Mouse (Mus musculus) midbrain, postnatal 0 days (tissue): Measurements from ENCODE around the gene Sorl1. TPM values are rescaled to one million over a fixed set of nuclear protein-coding genes. Genes with fewer than 3 reads are reported as not detected.

Experiments
- ATAC-seq: fragments of 200-750 bp; cut with Nextera tagmentation; 2 replicates; pipeline ENCODE4 v1.8.0; 2017; ENCODE audit warnings: moderate number of reproducible peaks, mild to moderate bottlenecking, moderate TSS enrichment, moderate library complexity; ENCODE audit not compliant: low FRiP score
- DNase-seq: peaks from one replicate; pipeline ENCODE4 v3.0.0-alpha.2; 2015; ENCODE audit warnings: low spot score
- H3K27ac ChIP-seq: fragments of 300-500 bp; sonication (generic); 2 replicates; pipeline ENCODE4 v1.5.1; 2014; ENCODE audit warnings: low read depth, mild to moderate bottlenecking, low read length, mixed read lengths
- H3K27me3 ChIP-seq: fragments of 300-500 bp; sonication (generic); 2 replicates; pipeline ENCODE4 v1.6.1; 2014; ENCODE audit warnings: low read length, control low read depth, mixed read lengths; ENCODE audit not compliant: insufficient read depth
- H3K36me3 ChIP-seq: fragments of 300-500 bp; sonication (generic); 2 replicates; pipeline ENCODE4 v1.6.1; 2014; ENCODE audit warnings: low read length, control low read depth, mixed read lengths; ENCODE audit not compliant: insufficient read depth
- H3K4me1 ChIP-seq: fragments of 300-500 bp; sonication (generic); 2 replicates; pipeline ENCODE4 v1.6.1; 2014; ENCODE audit warnings: mild to moderate bottlenecking, control low read depth, antibody characterized with exemption, low read length, mixed read lengths; ENCODE audit not compliant: insufficient read depth
- H3K4me2 ChIP-seq: fragments of 300-500 bp; sonication (generic); 2 replicates; pipeline ENCODE4 v1.6.1; 2014; ENCODE audit warnings: low read depth, mild to moderate bottlenecking, low read length, mixed read lengths; ENCODE audit not compliant: poor library complexity, severe bottlenecking
- H3K4me3 ChIP-seq: fragments of 300-500 bp; sonication (generic); 2 replicates; pipeline ENCODE4 v1.5.1; 2014; ENCODE audit warnings: low read depth, mild to moderate bottlenecking, low read length, moderate library complexity
- H3K9ac ChIP-seq: fragments of 300-500 bp; sonication (generic); replicated peaks from 2 replicates; pipeline ENCODE4 v1.6.1; 2014; ENCODE audit warnings: mild to moderate bottlenecking, low read length, moderate library complexity, mixed read lengths; ENCODE audit not compliant: poor library complexity, severe bottlenecking
- H3K9me3 ChIP-seq: fragments of 300-500 bp; sonication (generic); 2 replicates; pipeline ENCODE4 v1.6.1; 2016; ENCODE audit warnings: low read length, control low read depth
- CTCF ChIP-seq: IDR thresholded peaks from 2 replicates; pipeline ENCODE4 v1.5.1; 2016; ENCODE audit warnings: antibody characterized with exemption, mild to moderate bottlenecking
- WGBS: fragments of 180-500 bp; shearing (Covaris S2); extraction: QIAGEN DNeasy Blood & Tissue Kit; methylation state at CpG from one replicate; pipeline ENCODE4 v1.1.7; 2014; 5-methylcytosine and 5-hydroxymethylcytosine counted together
- polyA plus RNA-seq: library from polyadenylated mRNA; unstranded; fragments of >200 nt; fragmentation: Nextera tagmentation; extraction: Ambion mirVana; gene quantifications from 2 replicates; pipeline ENCODE4 v1.2.1, GENCODE M21; 2015
- total RNA-seq: library from RNA; depleted of rRNA; stranded (reverse); fragments of >200 nt; gene quantifications from 2 replicates; pipeline ENCODE4 v1.2.3, GENCODE M21; 2014

Sorl1 gene
- total and polyA plus RNA-seq, 2 experiments from 2014 or later: 7.1 to 24.8 TPM

DNA sequence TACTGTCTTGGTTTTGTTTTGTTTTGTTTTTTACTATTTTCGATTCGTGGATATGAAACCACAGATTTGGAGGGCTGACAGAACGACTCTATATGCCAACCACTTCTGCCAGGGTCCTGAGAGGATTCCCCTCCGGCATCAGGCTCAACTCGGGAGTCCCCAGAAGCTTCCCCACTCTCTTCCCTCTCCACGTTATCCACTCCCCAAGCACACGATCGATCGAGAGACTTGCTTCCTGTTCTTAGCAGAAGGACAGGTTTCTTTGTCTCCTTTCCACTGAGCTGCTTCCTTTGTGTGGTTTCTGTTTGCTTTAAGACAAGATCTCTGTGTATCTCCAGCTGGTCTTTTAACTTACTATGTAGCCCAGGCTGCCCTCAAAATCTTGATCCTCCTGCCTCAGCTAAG, 90.0 kb downstream of the Sorl1 start:
- WGBS: 55% methylated on average over 9 of the region's 9 CpGs
- ATAC-seq (no peak), DNase-seq (no peak)
- H3K9me3 ChIP-seq: no peaks in the 10 kb centered on the region
- no peak overlapping the region for H3K27ac ChIP-seq
- peaks cover 4% of the 10 kb centered on the region; the same call in 1 of the 2 replicates for H3K4me1 ChIP-seq
- no peak overlapping the region for H3K4me2 ChIP-seq
- TF ChIP-seq CTCF: no peak
- peaks cover 12% of the 10 kb centered on the region; the same call in 1 of the 2 replicates for H3K36me3 ChIP-seq
- H3K9ac ChIP-seq: no peak overlapping the region
- H3K4me3 ChIP-seq: no peak overlapping the region
- no peaks in the 10 kb centered on the region for H3K27me3 ChIP-seq

DNA sequence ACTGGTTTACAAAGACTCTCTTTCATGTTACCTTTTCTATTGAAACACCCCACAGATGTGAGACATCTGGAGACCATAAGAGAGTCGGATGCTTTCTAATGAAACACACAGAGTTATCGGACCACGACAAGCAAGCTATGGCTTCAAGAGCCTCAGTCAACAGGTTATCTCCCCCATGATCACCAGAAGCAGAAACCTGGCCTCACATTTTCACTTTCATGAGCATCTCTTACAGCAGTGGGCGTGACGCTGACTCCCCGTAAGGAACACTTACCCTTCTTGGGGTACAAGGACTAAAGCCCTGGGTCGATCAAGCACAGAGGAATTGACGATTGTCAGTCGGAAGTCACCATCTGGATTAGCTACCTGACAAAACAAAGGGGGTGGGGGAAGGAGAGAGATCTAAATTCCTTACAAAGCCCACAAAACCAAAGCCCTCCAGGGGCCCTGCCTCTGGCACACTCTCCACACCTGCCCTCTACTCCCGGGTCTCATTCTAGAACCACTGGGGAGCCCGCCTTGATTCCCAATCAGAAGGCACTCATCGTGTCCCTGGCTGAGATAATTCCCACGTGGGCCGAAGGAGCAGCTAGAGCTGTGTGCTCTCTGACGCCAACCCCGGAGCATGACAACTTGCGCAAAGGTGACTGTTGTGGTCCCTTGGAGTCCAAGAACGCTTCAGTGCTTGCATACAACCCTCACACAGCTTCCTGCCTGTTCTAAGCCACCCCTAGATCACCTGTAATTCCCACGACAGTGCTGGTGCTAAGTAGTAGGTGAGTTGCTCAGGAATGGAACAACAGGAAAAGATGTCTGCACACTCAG, 90.6 kb downstream of the Sorl1 start:
- H3K4me2 ChIP-seq: no peak overlapping the region
- no peak overlapping the region for H3K4me3 ChIP-seq
- H3K9ac ChIP-seq: no peak overlapping the region
- H3K36me3 ChIP-seq: peaks cover 12% of the 10 kb centered on the region; the same call in 1 of the 2 replicates
- no peak for DNase-seq
- H3K9me3 ChIP-seq: no peaks in the 10 kb centered on the region
- no peak for TF ChIP-seq CTCF
- H3K27ac ChIP-seq: no peak overlapping the region
- no peaks in the 10 kb centered on the region for H3K4me1 ChIP-seq
- WGBS: 57% methylated on average over 19 of the region's 19 CpGs
- H3K27me3 ChIP-seq: no peaks in the 10 kb centered on the region
- ATAC-seq: no peak

DNA sequence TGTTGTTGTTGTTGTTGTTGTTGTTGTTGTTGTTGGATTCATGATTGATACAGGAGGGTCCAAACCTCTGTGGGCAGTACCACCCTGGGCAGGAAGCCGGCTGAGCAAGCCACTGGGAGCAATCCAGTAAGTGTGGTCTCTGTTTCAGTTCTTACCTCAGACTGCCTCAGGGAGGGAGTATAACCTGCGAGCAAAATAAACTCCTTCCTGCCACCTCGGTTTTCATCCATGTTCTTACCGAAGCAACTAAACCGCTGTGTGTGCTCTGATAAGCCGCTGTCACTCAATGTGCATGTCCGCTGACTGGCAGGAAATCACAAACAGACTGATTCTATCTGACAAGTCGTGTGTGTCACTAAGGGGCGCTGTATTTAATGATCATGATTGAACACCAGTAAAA, 91.7 kb downstream of the Sorl1 start:
- Histone ChIP-seq H3K4me1 (no peaks in the 10 kb centered on the region), H3K36me3 (peaks cover 12% of the 10 kb centered on the region; the same call in 1 of the 2 replicates), H3K4me2 (no peak overlapping the region), H3K27me3 (no peaks in the 10 kb centered on the region), H3K9me3 (no peaks in the 10 kb centered on the region), H3K9ac (no peak overlapping the region), H3K4me3 (no peak overlapping the region), H3K27ac (no peak overlapping the region)
- WGBS: 55% methylated on average over 9 of the region's 9 CpGs
- ATAC-seq (0 out of 2 replicates have a peak, but pooled peaks have one; percentile 20), DNase-seq (no peak)
- peak; percentile 28; the same call in 1 of the 2 replicates for TF ChIP-seq CTCF

DNA sequence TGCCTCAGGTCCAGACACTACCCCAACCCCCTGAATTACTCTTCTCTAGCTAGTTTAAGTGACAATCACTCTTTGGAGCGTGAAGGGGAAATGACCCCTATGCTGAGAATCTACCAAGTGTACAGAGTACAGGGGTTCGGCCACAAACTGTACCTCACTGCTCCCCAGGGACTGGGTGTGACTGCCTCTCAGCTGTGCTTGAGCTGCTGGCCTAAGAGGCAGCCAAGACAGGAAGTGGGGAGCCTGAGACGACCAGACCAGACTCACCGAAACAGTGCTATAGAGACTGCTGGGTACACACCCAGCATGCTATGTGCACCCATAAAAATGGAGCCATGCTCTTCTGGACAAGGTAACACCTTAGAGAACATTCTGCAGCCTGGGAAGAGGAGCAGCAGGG, 95.3 kb downstream of the Sorl1 start:
- no peak overlapping the region for H3K4me3 ChIP-seq
- H3K27me3 ChIP-seq: no peaks in the 10 kb centered on the region
- no peaks in the 10 kb centered on the region for H3K9me3 ChIP-seq
- no peak overlapping the region for H3K27ac ChIP-seq
- peaks cover 16% of the 10 kb centered on the region for H3K36me3 ChIP-seq
- no peak overlapping the region for H3K9ac ChIP-seq
- DNase-seq (no peak), ATAC-seq (no peak)
- H3K4me2 ChIP-seq: no peak overlapping the region
- H3K4me1 ChIP-seq: no peaks in the 10 kb centered on the region
- no peak for TF ChIP-seq CTCF
- 84% methylated on average over 4 of the region's 4 CpGs for WGBS

DNA sequence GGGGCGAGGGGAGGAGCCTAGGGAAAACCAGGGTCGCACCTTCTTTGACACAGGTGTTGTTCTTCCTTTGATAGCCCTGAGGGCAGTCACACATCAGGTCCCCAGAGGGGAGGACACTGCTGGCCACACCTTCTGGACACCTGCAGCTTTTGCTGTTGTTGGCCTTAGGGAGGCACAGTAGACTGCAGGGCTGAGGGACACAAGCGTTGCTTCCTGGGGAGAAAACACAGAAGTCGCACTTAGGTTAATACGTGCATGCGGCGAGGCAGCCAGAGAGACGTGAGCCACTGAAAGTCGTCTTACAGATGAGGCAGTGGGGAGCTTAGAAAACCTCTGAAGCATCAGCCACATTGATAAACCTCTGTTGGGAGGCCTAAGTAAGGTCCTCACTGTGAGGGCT, 99.8 kb downstream of the Sorl1 start:
- no peak for ATAC-seq
- Histone ChIP-seq H3K9ac (no peak overlapping the region), H3K9me3 (no peaks in the 10 kb centered on the region), H3K27me3 (no peaks in the 10 kb centered on the region), H3K36me3 (peaks cover 8% of the 10 kb centered on the region), H3K27ac (no peak overlapping the region), H3K4me1 (no peaks in the 10 kb centered on the region), H3K4me3 (no peak overlapping the region), H3K4me2 (no peak overlapping the region)
- TF ChIP-seq CTCF: no peak
- no peak for DNase-seq
- 76% methylated on average over 9 of the region's 9 CpGs for WGBS

DNA sequence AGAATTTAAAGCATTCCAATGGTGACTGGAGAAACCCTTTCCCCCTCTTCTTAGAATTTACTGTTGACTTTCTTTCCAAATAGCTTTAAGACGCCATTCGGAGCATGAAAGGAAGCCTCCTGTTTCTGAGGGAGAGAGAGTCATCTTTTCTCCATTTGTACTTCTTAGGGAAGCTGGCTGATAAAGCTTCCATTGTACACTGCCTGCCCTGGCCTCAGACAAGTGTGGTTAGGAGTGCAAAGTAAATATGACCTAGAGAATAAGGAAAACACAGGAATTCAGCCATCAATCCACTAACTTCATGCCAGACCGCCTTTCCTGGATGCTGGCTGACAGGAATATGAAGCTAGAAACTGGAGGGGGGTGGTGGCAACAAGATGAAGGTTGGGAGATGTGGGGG, 100.7 kb downstream of the Sorl1 start:
- H3K4me3 ChIP-seq: no peak overlapping the region
- H3K4me2 ChIP-seq: no peak overlapping the region
- ATAC-seq: no peak
- WGBS: 67% methylated on average over 3 of the region's 3 CpGs
- no peaks in the 10 kb centered on the region for H3K27me3 ChIP-seq
- H3K27ac ChIP-seq: no peak overlapping the region
- H3K4me1 ChIP-seq: no peaks in the 10 kb centered on the region
- no peak for DNase-seq
- H3K9me3 ChIP-seq: no peaks in the 10 kb centered on the region
- H3K9ac ChIP-seq: no peak overlapping the region
- TF ChIP-seq CTCF: no peak
- H3K36me3 ChIP-seq: peaks cover 8% of the 10 kb centered on the region
